Mouse (Mus musculus): ENCODE measurements around the gene Smg6.

Gene Smg6

GRCm38 (mm10) chr11:75047066-75047465 is 121.4 kb downstream of the Smg6 start:
- in situ Hi-C loops (cut with MboI, MseI), result no loop called here

DNA sequence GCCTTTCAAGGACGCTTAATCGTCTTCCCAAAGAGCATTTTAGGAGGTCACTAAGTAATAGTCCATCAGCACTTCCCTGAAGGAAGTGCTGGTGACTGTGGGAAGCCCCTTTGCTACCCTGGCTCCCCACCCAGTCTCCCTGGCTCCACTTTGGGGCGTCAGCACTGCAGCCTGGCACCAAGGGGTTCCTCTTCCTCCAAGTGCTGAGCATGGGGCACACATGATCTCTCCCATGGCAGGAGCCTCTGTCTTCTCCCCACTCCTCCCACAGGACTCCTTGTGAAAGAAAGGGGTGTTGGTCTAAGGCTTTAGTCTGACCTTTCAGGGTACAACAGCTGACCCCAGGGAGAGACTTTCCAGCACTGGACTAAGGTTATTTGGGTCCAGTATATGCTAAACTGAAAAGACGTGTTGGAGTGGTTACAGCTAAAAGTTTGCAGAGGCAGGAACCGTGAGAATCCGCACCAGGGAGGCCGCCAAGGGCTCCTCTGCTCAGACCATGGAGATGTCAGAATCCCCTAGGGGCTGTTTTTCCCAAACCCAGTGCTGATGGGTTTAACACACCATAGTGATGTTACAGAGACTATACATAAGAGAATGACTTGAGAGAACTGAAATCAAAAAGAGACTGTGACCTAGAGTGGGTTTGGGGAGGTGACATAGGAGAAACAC is 122.2 kb downstream of the Smg6 start:
- in situ Hi-C loops (cut with MboI, MseI), result no loop called here

DNA sequence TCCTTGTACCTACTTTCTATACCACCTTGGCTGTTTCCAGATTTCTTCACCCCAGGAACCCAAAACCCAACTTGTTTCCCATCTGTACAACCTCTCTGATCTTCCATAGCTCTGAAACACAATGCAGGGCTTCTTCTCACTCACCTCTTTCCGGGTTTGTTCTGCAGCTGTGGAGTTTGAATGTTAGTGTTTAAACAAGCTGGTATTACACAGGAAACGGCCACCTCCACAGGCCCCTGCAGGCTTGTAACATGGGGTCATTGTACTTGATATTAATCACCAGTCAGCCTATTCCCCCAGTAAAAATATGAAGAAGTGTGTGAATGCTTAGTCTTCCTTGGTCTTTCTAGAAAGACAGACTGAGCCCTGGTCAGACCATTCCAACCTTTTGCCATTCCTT is 123.5 kb downstream of the Smg6 start:
- in situ Hi-C loops (cut with MboI, MseI), result no loop called here

GRCm38 (mm10) chr11:75049807-75050206 is 124.2 kb downstream of the Smg6 start:
- in situ Hi-C loops (cut with MboI, MseI), result no loop called here

DNA sequence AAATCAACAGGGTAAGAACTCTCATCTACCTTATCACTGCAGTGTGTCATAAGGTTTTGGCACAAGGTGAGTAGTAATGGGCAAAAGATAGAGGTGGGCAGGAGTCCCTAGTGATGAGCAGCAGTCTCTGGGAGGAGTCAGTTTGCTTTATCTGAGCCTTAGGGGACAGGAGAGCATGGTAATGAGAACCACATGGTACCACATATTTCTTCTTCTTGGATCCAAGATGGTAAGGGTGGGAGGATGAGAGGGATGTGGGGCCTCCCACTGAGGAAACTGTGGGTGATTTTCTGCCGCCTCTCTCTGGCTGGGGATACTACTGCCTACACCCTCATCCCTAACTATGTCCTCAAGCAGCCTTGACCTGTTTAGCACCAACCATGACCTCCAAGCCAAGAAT is 125.6 kb downstream of the Smg6 start:
- in situ Hi-C loops (cut with MboI, MseI), result no loop called here

GRCm38 (mm10) chr11:75051712-75052550 is 126.3 kb downstream of the Smg6 start:
- in situ Hi-C loops (cut with MboI, MseI), result no loop called here

DNA sequence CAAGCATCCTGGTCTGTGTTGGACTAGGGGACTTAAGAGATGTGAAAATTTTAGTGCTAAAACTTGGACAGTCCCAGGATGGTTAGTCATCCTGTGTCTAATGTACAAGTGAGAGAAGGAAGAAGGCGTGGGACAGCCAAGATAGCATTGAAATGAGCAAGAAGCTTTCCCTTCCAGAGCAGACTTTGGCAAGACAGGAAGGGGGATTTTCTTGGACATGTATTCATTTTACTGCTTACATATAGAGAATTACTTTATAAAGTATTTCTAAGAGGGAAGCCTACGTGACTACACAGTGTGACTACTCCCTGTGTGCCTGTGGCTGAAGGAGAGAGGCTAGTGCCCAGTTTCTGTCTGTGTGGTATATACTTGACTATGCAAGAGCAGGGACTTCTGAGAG is 127.4 kb downstream of the Smg6 start:
- in situ Hi-C loops (cut with MboI, MseI), result no loop called here

- in situ Hi-C loops (cut with MboI, MseI), result no loop called here
Measured at GRCm38 (mm10) chr11:75053722-75054121, 128.1 kb downstream of the Smg6 start.

GRCm38 (mm10) chr11:75054184-75054877 is 128.7 kb downstream of the Smg6 start:
- in situ Hi-C loops (cut with MboI, MseI), result no loop called here

DNA sequence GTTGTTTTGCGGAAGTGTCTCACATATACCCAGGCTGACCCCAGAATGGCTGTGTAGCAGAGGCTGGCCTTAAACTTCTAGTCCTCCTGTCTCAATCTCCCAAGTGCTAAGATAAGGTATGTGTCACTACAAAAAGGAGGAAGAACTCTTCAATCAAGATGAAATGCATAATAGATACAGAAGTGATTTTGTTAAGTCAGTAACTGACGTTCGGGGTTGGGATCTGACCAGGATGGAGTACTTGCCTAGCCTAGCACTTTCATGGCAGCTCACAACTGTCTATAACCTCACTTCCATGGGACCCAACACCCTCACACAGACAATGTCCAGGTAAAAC is 129.2 kb downstream of the Smg6 start:
- in situ Hi-C loops (cut with MboI, MseI), result loop anchor here (5.0 kb wide), 1 partner anchor 102 kb away; no protein-coding TSS in a partner anchor

- in situ Hi-C loops (cut with MboI, MseI), result no loop called here
Measured at GRCm38 (mm10) chr11:75062650-75063049, 137.0 kb downstream of the Smg6 start.

- in situ Hi-C loops (cut with MboI, MseI), result no loop called here
Measured at GRCm38 (mm10) chr11:75064266-75064665, 138.6 kb downstream of the Smg6 start.

- in situ Hi-C loops (cut with MboI, MseI), result no loop called here
Measured at GRCm38 (mm10) chr11:75071352-75071751, 145.7 kb downstream of the Smg6 start.

- in situ Hi-C loops (cut with MboI, MseI), result no loop called here
Measured at GRCm38 (mm10) chr11:75072932-75073625, 147.5 kb downstream of the Smg6 start.

GRCm38 (mm10) chr11:75073696-75074095 is 148.1 kb downstream of the Smg6 start:
- in situ Hi-C loops (cut with MboI, MseI), result no loop called here

- in situ Hi-C loops (cut with MboI, MseI), result no loop called here
Measured at GRCm38 (mm10) chr11:75074543-75074942, 148.9 kb downstream of the Smg6 start.

- in situ Hi-C loops (cut with MboI, MseI), result no loop called here
Measured at GRCm38 (mm10) chr11:75078616-75079015, 153.0 kb downstream of the Smg6 start.

DNA sequence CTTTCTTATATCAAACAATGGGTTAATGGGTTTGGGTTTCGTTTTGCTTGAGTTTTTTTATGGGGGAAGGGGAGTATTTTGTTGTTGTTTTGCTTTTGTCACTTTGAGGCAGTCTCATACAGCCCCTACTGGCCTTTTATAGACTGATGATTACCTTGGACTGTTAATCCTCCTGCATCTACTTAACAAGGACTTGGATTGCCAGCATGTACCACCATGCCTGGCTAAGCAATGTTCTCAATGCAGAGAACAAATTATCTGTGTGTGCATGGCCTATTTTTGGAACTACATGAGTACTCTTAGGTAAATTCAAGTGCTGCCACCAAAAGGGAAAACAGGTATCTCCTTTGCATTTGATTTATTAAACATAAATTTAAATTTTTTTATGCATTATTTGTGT is 157.4 kb downstream of the Smg6 start:
- in situ Hi-C loops (cut with MboI, MseI), result no loop called here

DNA sequence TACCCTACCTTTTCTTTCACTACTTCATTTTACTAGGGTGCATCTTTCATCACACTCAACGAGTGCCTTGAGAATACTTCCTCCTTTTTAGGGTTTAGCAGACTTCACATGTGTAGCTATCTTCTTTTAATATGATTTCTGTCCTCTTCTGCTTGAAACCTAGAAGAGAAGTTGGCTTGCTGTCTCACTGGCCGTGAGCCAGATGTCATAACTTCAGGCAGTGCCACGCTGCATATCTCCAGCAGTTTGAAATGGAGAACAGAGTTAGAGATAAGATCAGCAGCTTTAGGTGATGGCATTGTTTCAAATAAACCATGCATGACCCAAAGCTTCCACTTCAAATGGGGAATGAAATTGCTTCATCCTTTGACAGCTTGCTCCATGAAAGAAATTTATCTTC is 166.5 kb downstream of the Smg6 start:
- in situ Hi-C loops (cut with MboI, MseI), result no loop called here

- in situ Hi-C loops (cut with MboI, MseI), result no loop called here
Measured at GRCm38 (mm10) chr11:75092656-75093055, 167.0 kb downstream of the Smg6 start.

- in situ Hi-C loops (cut with MboI, MseI), result no loop called here
Measured at GRCm38 (mm10) chr11:75094759-75095158, 169.1 kb downstream of the Smg6 start.

DNA sequence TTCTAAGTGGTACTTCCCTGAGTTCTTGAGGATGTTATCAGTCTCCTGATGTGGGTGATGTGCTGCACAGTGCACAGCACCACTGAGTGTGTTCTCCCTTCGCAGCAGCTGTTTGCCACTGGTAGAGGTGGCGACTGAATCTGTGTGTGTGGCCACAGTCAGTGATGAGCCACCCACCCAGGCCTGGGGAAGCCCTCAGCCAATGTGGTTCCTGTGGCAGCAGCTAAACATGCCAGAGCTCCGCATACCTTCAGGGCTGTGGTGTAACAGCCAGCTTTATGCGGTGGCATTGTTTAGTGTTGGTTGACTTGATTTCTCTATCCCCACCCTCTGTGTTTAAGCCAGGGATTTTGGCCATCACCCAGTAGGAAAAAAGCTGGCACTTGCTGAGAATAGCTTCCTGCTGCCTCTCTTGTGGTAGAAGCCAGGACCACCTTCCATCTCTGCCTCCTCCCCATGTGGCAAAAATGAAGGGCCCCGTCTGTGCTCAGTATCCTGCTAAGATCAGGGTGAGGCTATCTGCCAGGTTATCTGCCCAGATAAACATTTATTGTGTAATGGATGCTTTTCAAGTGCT is 177.2 kb downstream of the Smg6 start:
- in situ Hi-C loops (cut with MboI, MseI), result no loop called here

All from regulatory T cell (primary cell).